Mouse (Mus musculus): ENCODE data around the gene Ntn5. TPM values are rescaled to one million over a fixed set of nuclear protein-coding genes. Genes with fewer than 3 reads are reported as not detected.

Ntn5 gene
- polyA plus RNA-seq, 1 experiment from 2014 or later: 0.30 TPM

- WGBS: 88% methylated on average over 20 of the region's 21 CpGs
Measured at GRCm38 (mm10) chr7:45712022-45712757, 28.4 kb downstream of the Ntn5 start.

GRCm38 (mm10) chr7:45713396-45713795 is 29.6 kb downstream of the Ntn5 start:
- no peaks in the 10 kb centered on the region for H3K9me3 ChIP-seq (ENCODE audit: control insufficient read depth, low read length)
- peaks cover 51% of the 10 kb centered on the region for H3K4me1 ChIP-seq (ENCODE audit: control insufficient read depth, insufficient read depth, low read length)
- no peak overlapping the region for H3K4me2 ChIP-seq (ENCODE audit: low read length)
- no peak overlapping the region for H3K4me3 ChIP-seq (replicated peaks; ENCODE audit: low read depth, low read length)
- no peak overlapping the region for H3K27ac ChIP-seq (replicated peaks; ENCODE audit: low read depth, low read length)
- no peak for DNase-seq
- peaks cover 39% of the 10 kb centered on the region for H3K36me3 ChIP-seq (ENCODE audit: control insufficient read depth, insufficient read depth, low read length)
- H3K9ac ChIP-seq (replicated peaks; ENCODE audit: low read length): no peak overlapping the region
- 93% methylated on average over 16 of the region's 16 CpGs for WGBS
- no peaks in the 10 kb centered on the region for H3K27me3 ChIP-seq (ENCODE audit: control insufficient read depth, insufficient read depth, low read length)
- ATAC-seq (ENCODE audit: low FRiP score, low TSS enrichment): no peak

More at GRCm38 (mm10) chr7:45712022-45712757, 28.4 kb downstream of the Ntn5 start:
- DNase-seq (no peak), ATAC-seq (ENCODE audit: low FRiP score, low TSS enrichment) (no peak)
- H3K27ac ChIP-seq (replicated peaks; ENCODE audit: low read depth, low read length): no peak overlapping the region
- peaks cover 62% of the 10 kb centered on the region for H3K4me1 ChIP-seq (ENCODE audit: control insufficient read depth, insufficient read depth, low read length)
- H3K36me3 ChIP-seq (ENCODE audit: control insufficient read depth, insufficient read depth, low read length): peaks cover 39% of the 10 kb centered on the region
- no peak overlapping the region for H3K9ac ChIP-seq (replicated peaks; ENCODE audit: low read length)
- no peaks in the 10 kb centered on the region for H3K9me3 ChIP-seq (ENCODE audit: control insufficient read depth, low read length)
- no peaks in the 10 kb centered on the region for H3K27me3 ChIP-seq (ENCODE audit: control insufficient read depth, insufficient read depth, low read length)
- no peak overlapping the region for H3K4me2 ChIP-seq (ENCODE audit: low read length)
- H3K4me3 ChIP-seq (replicated peaks; ENCODE audit: low read depth, low read length): no peak overlapping the region

DNA sequence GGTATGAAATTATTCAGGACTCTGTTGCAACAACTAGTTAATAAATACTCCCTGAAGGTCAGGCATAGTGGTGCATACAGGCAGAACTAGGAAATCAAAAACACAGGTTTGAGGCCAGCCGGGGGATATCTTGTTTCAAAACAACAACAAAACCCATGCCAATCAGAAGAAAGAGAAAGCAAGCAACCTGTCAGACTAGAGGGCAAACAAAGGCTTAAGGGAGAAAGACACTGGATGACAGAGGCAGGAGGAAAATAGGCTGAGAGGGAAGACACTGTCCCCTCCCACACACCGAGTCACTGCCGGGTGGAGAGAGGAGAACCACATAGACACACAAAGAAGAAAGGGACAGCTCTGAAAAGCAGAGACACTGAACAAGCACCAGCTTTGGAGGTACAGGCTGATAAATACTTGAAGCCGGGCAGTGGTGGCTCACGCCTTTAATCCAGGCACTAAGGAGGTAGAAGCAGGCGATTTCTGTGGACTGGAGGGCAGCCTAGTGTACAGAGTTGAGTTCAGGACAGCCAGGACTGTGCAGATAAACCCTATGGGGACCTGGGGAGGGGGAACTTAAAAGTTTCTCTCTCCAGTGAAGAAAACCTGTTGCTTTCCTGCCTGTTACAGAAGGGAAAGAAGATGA is 30.2 kb downstream of the Ntn5 start:
- peak overlapping the region; percentile 66 for H3K4me3 ChIP-seq (replicated peaks; ENCODE audit: low read depth, low read length)
- ATAC-seq (ENCODE audit: low FRiP score, low TSS enrichment) (no peak), DNase-seq (no peak)
- no peak overlapping the region for H3K27ac ChIP-seq (replicated peaks; ENCODE audit: low read depth, low read length)
- H3K9ac ChIP-seq (replicated peaks; ENCODE audit: low read length): no peak overlapping the region; the same call in 1 of the 2 replicates
- peaks cover 51% of the 10 kb centered on the region for H3K4me1 ChIP-seq (ENCODE audit: control insufficient read depth, insufficient read depth, low read length)
- H3K27me3 ChIP-seq (ENCODE audit: control insufficient read depth, insufficient read depth, low read length): no peaks in the 10 kb centered on the region
- peaks cover 39% of the 10 kb centered on the region for H3K36me3 ChIP-seq (ENCODE audit: control insufficient read depth, insufficient read depth, low read length)
- H3K9me3 ChIP-seq (ENCODE audit: control insufficient read depth, low read length): no peaks in the 10 kb centered on the region
- WGBS: 88% methylated on average over 6 of the region's 6 CpGs
- H3K4me2 ChIP-seq (ENCODE audit: low read length): peak overlapping the region; percentile 96

DNA sequence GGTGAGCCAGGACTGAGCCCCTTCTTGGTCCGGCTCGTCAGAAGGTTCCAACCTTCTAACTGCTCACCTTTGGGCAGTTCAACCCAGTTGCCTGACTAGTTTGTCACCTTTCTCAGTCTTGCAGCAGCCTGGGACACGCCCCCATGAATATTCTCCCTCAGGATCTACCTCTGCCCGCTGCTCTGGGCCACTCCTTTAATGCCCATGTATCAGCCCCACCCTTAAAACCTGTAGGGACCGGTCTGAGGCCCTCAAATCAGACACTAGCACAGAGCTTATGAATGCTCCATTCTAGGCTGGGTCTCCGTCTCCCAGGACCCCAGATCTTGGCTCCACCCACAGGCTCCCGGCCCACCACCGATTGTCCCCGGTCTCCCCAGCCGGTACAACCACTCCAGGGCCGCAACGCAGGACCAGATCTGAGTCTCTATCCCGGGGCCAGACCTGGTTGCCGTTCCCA is 30.8 kb downstream of the Ntn5 start:
- H3K9ac ChIP-seq (replicated peaks; ENCODE audit: low read length): peak overlapping the region; percentile 76
- ATAC-seq (ENCODE audit: low FRiP score, low TSS enrichment) (no peak; the same call in 1 of the 2 replicates), DNase-seq (no peak)
- WGBS: 9% methylated on average over 14 of the region's 14 CpGs
- H3K27me3 ChIP-seq (ENCODE audit: control insufficient read depth, insufficient read depth, low read length): no peaks in the 10 kb centered on the region
- no peaks in the 10 kb centered on the region for H3K9me3 ChIP-seq (ENCODE audit: control insufficient read depth, low read length)
- H3K27ac ChIP-seq (replicated peaks; ENCODE audit: low read depth, low read length): peak overlapping the region; percentile 74
- H3K4me2 ChIP-seq (ENCODE audit: low read length): peak overlapping the region; percentile 96
- peak overlapping the region; percentile 66 for H3K4me3 ChIP-seq (replicated peaks; ENCODE audit: low read depth, low read length)
- peaks cover 46% of the 10 kb centered on the region for H3K36me3 ChIP-seq (ENCODE audit: control insufficient read depth, insufficient read depth, low read length)
- H3K4me1 ChIP-seq (ENCODE audit: control insufficient read depth, insufficient read depth, low read length): peaks cover 48% of the 10 kb centered on the region

DNA sequence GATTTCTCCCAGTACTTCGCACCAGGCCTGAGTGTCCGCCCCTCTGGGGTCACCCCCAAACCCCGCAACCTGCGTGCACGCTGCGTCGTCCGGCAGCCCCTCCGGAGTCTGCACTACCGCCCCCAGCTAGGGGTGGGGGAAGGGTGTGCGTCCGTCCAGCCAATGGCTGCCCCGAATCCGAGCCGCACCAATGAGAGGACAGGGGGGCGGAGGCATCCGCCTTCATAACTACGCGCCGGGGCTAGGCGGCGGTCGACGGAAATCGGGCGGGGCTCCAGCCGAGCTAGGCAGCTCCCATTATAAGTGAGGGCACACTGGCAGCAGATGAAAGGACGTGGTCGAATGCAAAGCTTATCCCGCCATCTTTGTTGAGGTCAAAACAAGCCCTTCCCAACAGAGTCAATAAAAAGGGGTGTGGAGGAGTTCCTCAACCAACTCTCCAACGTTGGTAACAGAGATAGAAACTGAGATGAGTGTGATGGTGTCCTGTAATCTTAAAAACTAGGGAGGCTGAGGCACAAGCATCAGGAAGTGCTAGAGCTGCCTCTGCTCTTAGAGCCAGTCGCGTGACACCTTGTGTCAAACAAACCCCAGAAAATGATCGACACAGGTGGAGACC is 31.4 kb downstream of the Ntn5 start, which contains the start of gene Rpl18:
TSS of gene Rpl18 (plus strand) at position 368 of the 619 bp plus-strand sequence.
- 8% methylated on average over 34 of the region's 34 CpGs for WGBS
- Histone ChIP-seq H3K4me2 (ENCODE audit: low read length) (peak within 1 kb of the TSS; percentile 96), H3K27me3 (ENCODE audit: control insufficient read depth, insufficient read depth, low read length) (no peaks in the 10 kb centered on the region), H3K27ac (replicated peaks; ENCODE audit: low read depth, low read length) (peak within 1 kb of the TSS; percentile 74), H3K36me3 (ENCODE audit: control insufficient read depth, insufficient read depth, low read length) (peaks cover 46% of the 10 kb centered on the region), H3K9me3 (ENCODE audit: control insufficient read depth, low read length) (no peaks in the 10 kb centered on the region), H3K4me3 (replicated peaks; ENCODE audit: low read depth, low read length) (peak within 1 kb of the TSS; percentile 66), H3K9ac (replicated peaks; ENCODE audit: low read length) (peak within 1 kb of the TSS; percentile 76), H3K4me1 (ENCODE audit: control insufficient read depth, insufficient read depth, low read length) (peaks cover 42% of the 10 kb centered on the region)
- ATAC-seq (ENCODE audit: low FRiP score, low TSS enrichment): peak; percentile 92
- peak; percentile 98 for DNase-seq

DNA sequence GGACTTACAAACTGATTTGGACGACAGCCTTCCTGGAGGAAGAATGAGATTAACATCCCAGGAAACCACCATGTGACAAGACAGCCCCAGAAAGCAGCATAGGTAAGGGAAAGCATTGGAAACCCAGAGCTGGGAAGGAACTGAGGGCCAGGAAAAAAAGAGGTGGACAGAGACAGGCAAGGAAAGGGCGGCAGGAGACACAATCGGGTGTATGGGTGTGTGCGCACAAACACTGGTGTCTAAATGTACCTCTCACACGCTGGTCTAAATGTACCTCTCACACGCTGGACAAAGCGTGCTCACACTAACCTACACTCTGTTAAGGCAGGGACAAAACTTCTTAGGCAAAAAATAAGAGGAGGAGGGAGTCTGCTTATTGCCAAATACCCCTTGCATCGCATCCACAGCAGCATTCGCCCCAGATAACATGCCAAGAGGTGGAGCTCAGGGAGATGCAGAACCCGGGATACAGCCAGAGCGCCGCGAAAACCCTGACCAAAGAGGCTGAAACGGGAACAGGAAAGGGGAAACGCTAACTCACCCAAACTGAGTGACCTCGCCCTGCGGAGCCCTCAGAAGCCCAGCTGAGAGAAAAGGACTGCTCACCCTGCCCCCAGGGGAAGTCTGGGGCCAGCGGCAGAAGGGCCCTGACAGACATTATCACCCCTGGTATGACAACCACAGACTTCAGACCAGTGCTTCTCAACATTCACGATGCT is 32.1 kb downstream of the Ntn5 start:
- H3K4me1 ChIP-seq (ENCODE audit: control insufficient read depth, insufficient read depth, low read length): peaks cover 37% of the 10 kb centered on the region
- 86% methylated on average over 19 of the region's 19 CpGs for WGBS

DNA sequence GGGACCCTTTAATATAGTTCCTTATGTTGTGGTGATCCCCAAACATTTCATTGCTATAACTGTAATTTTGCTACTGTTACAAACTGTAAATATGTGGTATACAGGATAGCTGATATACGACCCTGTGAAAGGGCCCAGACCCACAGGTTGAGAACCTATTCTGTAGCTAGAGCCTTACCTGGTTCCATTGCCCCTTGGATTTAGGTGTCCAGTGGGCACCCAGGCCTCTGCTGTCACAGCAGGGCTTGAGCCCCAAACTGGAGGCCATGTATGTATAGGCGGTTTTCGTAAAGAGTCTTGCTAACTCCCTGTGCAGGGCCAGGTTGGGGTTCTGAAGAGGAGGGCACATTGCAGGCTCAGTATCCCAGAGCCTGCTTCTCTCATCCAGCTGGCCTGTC is 32.6 kb downstream of the Ntn5 start:
- Histone ChIP-seq H3K4me2 (ENCODE audit: low read length) (peak overlapping the region; percentile 96), H3K36me3 (ENCODE audit: control insufficient read depth, insufficient read depth, low read length) (peaks cover 46% of the 10 kb centered on the region), H3K4me1 (ENCODE audit: control insufficient read depth, insufficient read depth, low read length) (peaks cover 37% of the 10 kb centered on the region), H3K9ac (replicated peaks; ENCODE audit: low read length) (peak overlapping the region; percentile 73; the same call in 1 of the 2 replicates), H3K27ac (replicated peaks; ENCODE audit: low read depth, low read length) (no peak overlapping the region), H3K9me3 (ENCODE audit: control insufficient read depth, low read length) (no peaks in the 10 kb centered on the region), H3K4me3 (replicated peaks; ENCODE audit: low read depth, low read length) (peak overlapping the region; percentile 90), H3K27me3 (ENCODE audit: control insufficient read depth, insufficient read depth, low read length) (no peaks in the 10 kb centered on the region)
- WGBS: 89% methylated on average over 3 of the region's 3 CpGs
- no peak for ATAC-seq (ENCODE audit: low FRiP score, low TSS enrichment)
- no peak for DNase-seq

More for the DNA sequence above, 32.1 kb downstream of the Ntn5 start:
- peak overlapping the region; percentile 96 for H3K4me2 ChIP-seq (ENCODE audit: low read length)
- H3K36me3 ChIP-seq (ENCODE audit: control insufficient read depth, insufficient read depth, low read length): peaks cover 46% of the 10 kb centered on the region
- DNase-seq (no peak), ATAC-seq (ENCODE audit: low FRiP score, low TSS enrichment) (no peak)
- no peaks in the 10 kb centered on the region for H3K27me3 ChIP-seq (ENCODE audit: control insufficient read depth, insufficient read depth, low read length)
- peak overlapping the region; percentile 43 for H3K27ac ChIP-seq (replicated peaks; ENCODE audit: low read depth, low read length)
- no peaks in the 10 kb centered on the region for H3K9me3 ChIP-seq (ENCODE audit: control insufficient read depth, low read length)
- H3K9ac ChIP-seq (replicated peaks; ENCODE audit: low read length): no peak overlapping the region; the same call in 1 of the 2 replicates
- peak overlapping the region; percentile 66 for H3K4me3 ChIP-seq (replicated peaks; ENCODE audit: low read depth, low read length)
